Mouse (Mus musculus) midbrain, postnatal 0 days (tissue): ENCODE data around the gene Cym. TPM values are rescaled to one million over a fixed set of nuclear protein-coding genes. Genes with fewer than 3 reads are reported as not detected.

ENCODE experiments used
- ATAC-seq: fragments of 200-750 bp; cut with Nextera tagmentation; 2 replicates; pipeline ENCODE4 v1.8.0; 2017; ENCODE audit warnings: moderate number of reproducible peaks, mild to moderate bottlenecking, moderate TSS enrichment, moderate library complexity; ENCODE audit not compliant: low FRiP score
- DNase-seq: peaks from one replicate; pipeline ENCODE4 v3.0.0-alpha.2; 2015; ENCODE audit warnings: low spot score
- H3K27ac ChIP-seq: fragments of 300-500 bp; sonication (generic); 2 replicates; pipeline ENCODE4 v1.5.1; 2014; ENCODE audit warnings: low read depth, mild to moderate bottlenecking, low read length, mixed read lengths
- H3K27me3 ChIP-seq: fragments of 300-500 bp; sonication (generic); 2 replicates; pipeline ENCODE4 v1.6.1; 2014; ENCODE audit warnings: low read length, control low read depth, mixed read lengths; ENCODE audit not compliant: insufficient read depth
- H3K36me3 ChIP-seq: fragments of 300-500 bp; sonication (generic); 2 replicates; pipeline ENCODE4 v1.6.1; 2014; ENCODE audit warnings: low read length, control low read depth, mixed read lengths; ENCODE audit not compliant: insufficient read depth
- H3K4me1 ChIP-seq: fragments of 300-500 bp; sonication (generic); 2 replicates; pipeline ENCODE4 v1.6.1; 2014; ENCODE audit warnings: mild to moderate bottlenecking, control low read depth, antibody characterized with exemption, low read length, mixed read lengths; ENCODE audit not compliant: insufficient read depth
- H3K4me2 ChIP-seq: fragments of 300-500 bp; sonication (generic); 2 replicates; pipeline ENCODE4 v1.6.1; 2014; ENCODE audit warnings: low read depth, mild to moderate bottlenecking, low read length, mixed read lengths; ENCODE audit not compliant: poor library complexity, severe bottlenecking
- H3K4me3 ChIP-seq: fragments of 300-500 bp; sonication (generic); 2 replicates; pipeline ENCODE4 v1.5.1; 2014; ENCODE audit warnings: low read depth, mild to moderate bottlenecking, low read length, moderate library complexity
- H3K9ac ChIP-seq: fragments of 300-500 bp; sonication (generic); replicated peaks from 2 replicates; pipeline ENCODE4 v1.6.1; 2014; ENCODE audit warnings: mild to moderate bottlenecking, low read length, moderate library complexity, mixed read lengths; ENCODE audit not compliant: poor library complexity, severe bottlenecking
- H3K9me3 ChIP-seq: fragments of 300-500 bp; sonication (generic); 2 replicates; pipeline ENCODE4 v1.6.1; 2016; ENCODE audit warnings: low read length, control low read depth
- CTCF ChIP-seq: IDR thresholded peaks from 2 replicates; pipeline ENCODE4 v1.5.1; 2016; ENCODE audit warnings: antibody characterized with exemption, mild to moderate bottlenecking
- WGBS: fragments of 180-500 bp; shearing (Covaris S2); extraction: QIAGEN DNeasy Blood & Tissue Kit; methylation state at CpG from one replicate; pipeline ENCODE4 v1.1.7; 2014; 5-methylcytosine and 5-hydroxymethylcytosine counted together
- polyA plus RNA-seq: library from polyadenylated mRNA; unstranded; fragments of >200 nt; fragmentation: Nextera tagmentation; extraction: Ambion mirVana; gene quantifications from 2 replicates; pipeline ENCODE4 v1.2.1, GENCODE M21; 2015
- total RNA-seq: library from RNA; depleted of rRNA; stranded (reverse); fragments of >200 nt; gene quantifications from 2 replicates; pipeline ENCODE4 v1.2.3, GENCODE M21; 2014

Cym gene
- total and polyA plus RNA-seq, 2 experiments from 2014 or later, result 0.16 TPM; not detected in 1

DNA sequence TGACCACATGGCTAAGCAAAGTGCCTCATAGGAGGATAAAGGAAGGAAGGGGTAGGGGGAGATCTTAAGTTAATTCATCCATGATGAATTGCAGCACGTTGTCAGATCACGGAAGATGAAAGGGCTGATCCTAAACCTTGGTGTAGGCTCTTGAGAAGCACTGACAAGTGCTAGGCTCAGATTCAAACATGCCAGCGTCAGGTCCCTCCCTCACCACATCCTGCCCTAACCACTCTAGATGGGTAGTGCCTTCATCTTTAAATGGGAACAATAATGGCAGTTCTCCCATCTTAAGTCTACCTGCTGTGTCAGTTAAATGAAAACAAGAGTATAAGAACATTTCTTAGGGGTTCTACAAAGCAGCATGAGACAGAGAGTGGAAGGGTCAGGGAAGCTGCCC, 35.9 kb downstream of the Cym start:
- WGBS, result 62% methylated on average over 3 of the region's 3 CpGs
- no peaks in the 10 kb centered on the region for H3K27me3 ChIP-seq
- H3K9ac ChIP-seq, result no peak overlapping the region
- TF ChIP-seq CTCF, result no peak
- no peaks in the 10 kb centered on the region for H3K4me1 ChIP-seq
- no peak overlapping the region for H3K4me2 ChIP-seq
- DNase-seq (no peak), ATAC-seq (no peak)
- no peak overlapping the region for H3K4me3 ChIP-seq
- H3K27ac ChIP-seq, result no peak overlapping the region
- no peaks in the 10 kb centered on the region for H3K36me3 ChIP-seq
- no peaks in the 10 kb centered on the region for H3K9me3 ChIP-seq

DNA sequence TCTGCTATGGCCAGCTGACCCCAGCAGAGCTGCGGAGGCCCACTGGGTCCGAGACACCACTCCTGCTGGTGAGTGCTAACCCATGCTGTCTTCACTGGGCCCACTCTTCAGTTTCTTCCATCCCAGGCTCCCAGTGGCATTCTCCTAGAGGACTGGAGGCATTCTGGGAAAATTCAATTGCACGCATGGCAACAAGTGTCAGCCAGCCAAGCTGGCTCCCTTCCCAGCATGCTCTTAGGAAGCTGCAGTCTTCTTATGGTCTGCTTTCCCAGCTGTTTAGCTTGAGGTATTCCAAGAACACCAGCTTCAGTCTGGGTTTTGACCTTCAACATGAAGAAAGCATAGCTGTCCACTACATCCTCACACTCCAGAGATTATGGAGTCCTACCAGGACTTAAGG, 38.4 kb downstream of the Cym start:
- Histone ChIP-seq H3K4me2 (no peak overlapping the region), H3K4me3 (no peak overlapping the region), H3K9ac (no peak overlapping the region), H3K27me3 (no peaks in the 10 kb centered on the region), H3K4me1 (no peaks in the 10 kb centered on the region), H3K27ac (no peak overlapping the region), H3K9me3 (no peaks in the 10 kb centered on the region), H3K36me3 (no peaks in the 10 kb centered on the region)
- WGBS, result 81% methylated on average over 3 of the region's 3 CpGs
- ATAC-seq, result no peak
- no peak for TF ChIP-seq CTCF
- DNase-seq, result peak; percentile 60

DNA sequence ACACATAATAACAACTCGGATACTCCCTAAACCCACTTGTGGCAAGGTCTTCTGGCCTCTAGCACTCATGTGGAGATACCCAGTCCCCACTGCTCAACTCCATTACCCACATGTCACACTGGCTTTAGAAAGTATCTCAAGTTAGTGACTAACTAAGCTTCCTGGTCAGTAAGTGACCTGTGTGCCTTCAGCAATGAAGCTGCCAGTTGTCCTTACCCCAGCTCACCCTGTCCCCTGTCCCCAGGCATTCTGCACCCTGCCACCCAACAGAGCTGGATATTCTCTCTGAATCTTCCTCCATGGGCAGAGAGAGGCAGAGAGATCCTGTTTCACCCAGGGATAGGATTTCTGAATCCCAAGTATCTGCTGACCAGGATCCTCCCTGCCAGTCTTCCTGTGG, 38.8 kb downstream of the Cym start, which contains the start of gene Kcna10:
Gene Kcna10, plus strand, starts transcription at position 301 of the 400 bp plus-strand sequence.
- Histone ChIP-seq H3K27ac (no peak within 1 kb of the TSS), H3K27me3 (no peaks in the 10 kb centered on the region), H3K4me3 (no peak within 1 kb of the TSS), H3K9me3 (no peaks in the 10 kb centered on the region), H3K4me1 (no peaks in the 10 kb centered on the region), H3K9ac (no peak within 1 kb of the TSS), H3K4me2 (no peak within 1 kb of the TSS), H3K36me3 (no peaks in the 10 kb centered on the region)
- no peak for DNase-seq
- TF ChIP-seq CTCF, result no peak
- WGBS, result 82% methylated on average over 1 of the region's 1 CpGs
- no peak for ATAC-seq

DNA sequence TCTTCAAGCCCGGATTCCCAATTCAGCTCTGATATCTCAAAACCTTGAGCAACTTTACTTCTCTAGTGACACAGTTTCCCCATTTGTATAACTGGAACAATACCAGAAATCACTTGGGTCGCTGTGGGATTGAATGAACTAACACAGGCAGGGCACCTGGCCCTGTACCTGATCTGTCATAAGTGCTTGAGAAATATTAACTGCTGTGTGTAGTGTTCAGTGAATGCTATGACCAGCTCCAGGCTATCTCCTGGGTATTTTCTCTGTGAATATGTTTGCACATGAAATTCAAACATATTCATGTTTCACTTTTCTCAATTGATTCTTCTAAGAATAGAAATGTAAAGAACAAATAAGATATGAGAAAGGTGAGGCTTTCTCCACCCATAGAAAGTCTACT, 40.7 kb downstream of the Cym start:
- Histone ChIP-seq H3K9ac (no peak overlapping the region), H3K4me2 (no peak overlapping the region), H3K4me1 (no peaks in the 10 kb centered on the region), H3K27ac (no peak overlapping the region), H3K9me3 (no peaks in the 10 kb centered on the region), H3K27me3 (no peaks in the 10 kb centered on the region), H3K4me3 (no peak overlapping the region), H3K36me3 (no peaks in the 10 kb centered on the region)
- ATAC-seq (no peak), DNase-seq (no peak)
- WGBS, result 77% methylated on average over 2 of the region's 2 CpGs
- TF ChIP-seq CTCF, result no peak

DNA sequence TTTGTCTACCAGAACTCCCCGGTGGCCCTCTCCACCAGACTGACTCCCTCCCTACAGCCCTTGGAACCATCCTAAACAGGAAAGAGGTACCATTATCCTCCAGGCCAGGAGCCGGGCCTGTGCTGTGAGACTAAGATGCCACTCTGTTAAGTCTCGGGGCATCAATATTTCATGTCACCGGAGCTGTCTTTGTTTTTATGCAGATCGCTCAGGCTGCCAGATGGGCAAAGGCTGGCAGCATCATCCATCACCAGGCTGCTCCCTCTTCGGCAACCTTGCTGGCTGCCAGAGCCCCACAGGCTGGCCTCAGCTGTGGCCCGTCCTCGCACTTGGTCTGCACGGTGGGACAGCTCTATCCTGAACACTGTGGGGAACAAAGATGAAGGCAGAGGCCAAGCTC, 45.0 kb downstream of the Cym start:
- Histone ChIP-seq H3K36me3 (no peaks in the 10 kb centered on the region), H3K27ac (no peak overlapping the region), H3K9ac (no peak overlapping the region), H3K9me3 (no peaks in the 10 kb centered on the region), H3K4me1 (no peaks in the 10 kb centered on the region), H3K27me3 (no peaks in the 10 kb centered on the region), H3K4me3 (no peak overlapping the region), H3K4me2 (no peak overlapping the region)
- 60% methylated on average over 9 of the region's 9 CpGs for WGBS
- TF ChIP-seq CTCF, result no peak
- peak; percentile 75 for DNase-seq
- 0 out of 2 replicates have a peak, but pooled peaks have one; percentile 42 for ATAC-seq

DNA sequence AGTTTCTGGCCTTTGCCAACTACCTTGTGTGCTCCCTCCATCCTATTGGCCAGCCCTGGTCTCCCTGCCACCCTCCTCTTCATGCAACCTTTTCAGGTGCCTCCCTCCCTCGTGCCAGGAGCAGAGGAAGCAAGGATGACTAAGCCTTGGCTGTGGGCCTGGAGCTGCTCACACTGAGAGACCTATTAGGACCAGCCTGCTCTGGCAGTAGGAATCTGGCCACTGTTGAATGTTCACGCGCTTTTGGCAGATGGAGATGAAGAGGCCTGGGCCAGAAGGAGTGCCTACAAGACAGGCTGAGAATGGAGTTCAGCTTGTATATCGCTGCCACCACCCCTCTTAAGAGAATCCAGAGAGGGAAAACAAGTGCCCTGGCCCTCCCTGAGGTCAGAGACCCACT, 46.0 kb downstream of the Cym start:
- Histone ChIP-seq H3K36me3 (no peaks in the 10 kb centered on the region), H3K4me2 (no peak overlapping the region), H3K4me3 (no peak overlapping the region), H3K9me3 (no peaks in the 10 kb centered on the region), H3K4me1 (no peaks in the 10 kb centered on the region), H3K9ac (no peak overlapping the region), H3K27ac (no peak overlapping the region), H3K27me3 (no peaks in the 10 kb centered on the region)
- ATAC-seq (0 out of 2 replicates have a peak, but pooled peaks have one; percentile 26), DNase-seq (peak; percentile 88)
- WGBS, result 69% methylated on average over 4 of the region's 4 CpGs
- no peak for TF ChIP-seq CTCF
